Mouse (Mus musculus) neural tube, embryonic 12.5 days (tissue): Measurements from ENCODE around the gene Mrpl38. TPM values are rescaled to one million over a fixed set of nuclear protein-coding genes. Genes with fewer than 3 reads are reported as not detected.

ENCODE experiments used
- polyA plus RNA-seq: library from polyadenylated mRNA; unstranded; fragments of >200 nt; fragmentation: Nextera tagmentation; extraction: Ambion mirVana; gene quantifications from 2 replicates; pipeline ENCODE4 v1.2.1, GENCODE M21; 2016

The Mrpl38 gene
- polyA plus RNA-seq, 1 experiment from 2014 or later = 83.7 TPM

Other genes with a start within 250 kb of the Mrpl38 start
- 1.8 and 2.7 TPM in 2 replicates for gene Smim5, start 238.9 kb downstream of the Mrpl38 start, polyA plus RNA-seq
- gene Smim6, start 226.9 kb downstream of the Mrpl38 start, polyA plus RNA-seq = 0.83 and 1.0 TPM in 2 replicates
- 53.7 and 54.8 TPM in 2 replicates for gene Sap30bp, start 205.6 kb downstream of the Mrpl38 start, polyA plus RNA-seq
- gene Recql5, start 205.4 kb downstream of the Mrpl38 start, polyA plus RNA-seq = 24.2 and 30.2 TPM in 2 replicates
- gene Itgb4, start 164.2 kb downstream of the Mrpl38 start, polyA plus RNA-seq = 0.99 and 1.4 TPM in 2 replicates
- gene Galk1, start 126.1 kb downstream of the Mrpl38 start, polyA plus RNA-seq = 100 and 109 TPM in 2 replicates
- 2,060 and 2,115 TPM in 2 replicates for gene H3f3b, start 110.9 kb downstream of the Mrpl38 start, polyA plus RNA-seq
- gene Unk, start 108.5 kb downstream of the Mrpl38 start, polyA plus RNA-seq = 47.9 and 48.6 TPM in 2 replicates
- gene Unc13d, start 60.9 kb downstream of the Mrpl38 start, polyA plus RNA-seq = 1.3 and 1.7 TPM in 2 replicates
- 97.0 and 110 TPM in 2 replicates for gene Wbp2, start 51.9 kb downstream of the Mrpl38 start, polyA plus RNA-seq
- gene Trim47, start 11.7 kb downstream of the Mrpl38 start, polyA plus RNA-seq = 3.7 and 5.0 TPM in 2 replicates
- gene Trim65, start 7.7 kb downstream of the Mrpl38 start, polyA plus RNA-seq = 2.0 and 2.1 TPM in 2 replicates
- gene Fbf1, start 29.3 kb upstream of the Mrpl38 start, polyA plus RNA-seq = 63.2 and 67.0 TPM in 2 replicates
- 67.6 and 68.9 TPM in 2 replicates for gene Ten1, start 60.0 kb upstream of the Mrpl38 start, polyA plus RNA-seq
- 42.2 and 44.0 TPM in 2 replicates for gene Acox1, start 60.2 kb upstream of the Mrpl38 start, polyA plus RNA-seq
- gene Evpl, start 99.2 kb upstream of the Mrpl38 start, polyA plus RNA-seq = 0.76 and 0.95 TPM in 2 replicates
- 85.3 and 88.4 TPM in 2 replicates for gene Srp68, start 135.3 kb upstream of the Mrpl38 start, polyA plus RNA-seq
- gene Galr2, start 142.1 kb upstream of the Mrpl38 start, polyA plus RNA-seq = 1.4 and 2.0 TPM in 2 replicates
- 75.5 and 89.3 TPM in 2 replicates for gene Exoc7, start 168.4 kb upstream of the Mrpl38 start, polyA plus RNA-seq
- 7.1 and 7.3 TPM in 2 replicates for gene Foxj1, start 196.5 kb upstream of the Mrpl38 start, polyA plus RNA-seq